Mouse (Mus musculus) G1E (cell line): Measurements from ENCODE around the gene Acad11. TPM values are rescaled to one million over a fixed set of nuclear protein-coding genes. Genes with fewer than 3 reads are reported as not detected.

Source experiments
- ATAC-seq: 2 replicates; pipeline ENCODE4 v1.8.0; 2016; ENCODE audit warnings: mild to moderate bottlenecking; ENCODE audit not compliant: insufficient number of reproducible peaks, poor library complexity, low FRiP score, severe bottlenecking; ENCODE audit errors: extremely low read depth
- DNase-seq: peaks from one replicate; pipeline ENCODE4 v3.0.0; 2012; ENCODE audit warnings: low spot score
- H3K27me3 ChIP-seq: 2 replicates; pipeline ENCODE4 v1.6.1; 2012; ENCODE audit warnings: mild to moderate bottlenecking, low read length, inconsistent platforms; ENCODE audit not compliant: insufficient read depth
- H3K36me3 ChIP-seq: replicated peaks from 2 replicates; pipeline ENCODE3; 2012; ENCODE audit warnings: mild to moderate bottlenecking, inconsistent platforms
- H3K4me1 ChIP-seq: 2 replicates; pipeline ENCODE4 v1.6.1; 2012; ENCODE audit warnings: low read depth, low read length, inconsistent platforms, mixed read lengths; ENCODE audit not compliant: insufficient read depth
- H3K4me3 ChIP-seq: 2 replicates; pipeline ENCODE4 v1.5.1; 2012; ENCODE audit warnings: low read depth, mild to moderate bottlenecking, inconsistent platforms, low read length, moderate library complexity, mixed read lengths
- H3K9me3 ChIP-seq: replicated peaks from 2 replicates; pipeline ENCODE4 v1.6.1; 2012; ENCODE audit warnings: inconsistent platforms
- CTCF ChIP-seq: IDR thresholded peaks from 2 replicates; pipeline ENCODE4 v1.5.1; 2012; ENCODE audit warnings: low read depth, low read length, inconsistent platforms, mixed read lengths
- GATA1 ChIP-seq: IDR thresholded peaks from 2 replicates; pipeline ENCODE4 v1.6.1; 2012; ENCODE audit warnings: borderline replicate concordance, low read length, inconsistent platforms, mixed read lengths
- GATA2 ChIP-seq: IDR thresholded peaks from 2 replicates; pipeline ENCODE4 v1.6.1; 2012; ENCODE audit warnings: low read depth, low read length, inconsistent platforms, borderline replicate concordance
- POLR2AphosphoS5 ChIP-seq: IDR thresholded peaks from 2 replicates; pipeline ENCODE4 v1.6.1; 2012; ENCODE audit warnings: low read depth, low read length, inconsistent platforms; ENCODE audit not compliant: insufficient replicate concordance
- TAL1 ChIP-seq: conservative IDR thresholded peaks from 2 replicates; pipeline ENCODE4 v1.6.1; 2012; ENCODE audit warnings: low read depth, low read length, inconsistent platforms, mixed read lengths
- polyA plus RNA-seq: library from polyadenylated mRNA; stranded (reverse); fragments of >175 nt; gene quantifications from 2 replicates; pipeline ENCODE4 v1.2.3, GENCODE M21; 2012
- total RNA-seq, 2 experiments: library from RNA; stranded (forward) in 1 of 2; stranded (reverse) in 1 of 2; fragments of 200-1000 nt in 1 of 2; fragments of >200 nt in 1 of 2; fragmentation: Nextera tagmentation in 1 of 2; gene quantifications; 2 replicates each; pipeline ENCODE4 v1.2.3; 2014 to 2017

The Acad11 gene
- total and polyA plus RNA-seq, 3 experiments, result 9.8 to 32.5 (median 24.0) TPM

DNA sequence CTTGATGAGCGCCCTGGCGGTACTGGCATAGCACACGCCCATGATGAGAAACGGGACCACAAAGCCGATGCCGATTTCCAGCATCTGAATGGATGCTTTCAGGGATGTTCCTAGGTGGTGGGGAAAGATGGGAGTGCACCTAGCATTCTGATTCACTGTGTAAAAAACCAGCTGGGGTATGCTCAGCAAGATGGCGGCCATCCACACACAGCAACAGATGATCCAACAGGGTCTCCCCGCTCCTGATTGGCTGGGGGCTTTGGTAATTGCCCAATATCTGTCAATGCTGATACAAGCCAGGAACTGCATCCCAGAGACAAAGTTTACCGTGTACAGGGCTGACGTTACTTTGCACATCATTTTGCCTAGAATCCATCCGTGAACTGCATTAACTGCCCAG, 35.9 kb downstream of the Acad11 start:
- no peak for TF ChIP-seq GATA1
- TF ChIP-seq GATA2, result no peak
- TF ChIP-seq POLR2AphosphoS5, result no peak
- no peak for TF ChIP-seq TAL1
- no peak for TF ChIP-seq CTCF
- no peak for ATAC-seq
- H3K36me3 ChIP-seq, result peaks cover 40% of the 10 kb centered on the region
- no peaks in the 10 kb centered on the region for H3K27me3 ChIP-seq
- no peak for DNase-seq
- H3K4me1 ChIP-seq, result no peaks in the 10 kb centered on the region
- H3K9me3 ChIP-seq, result no peaks in the 10 kb centered on the region
- no peak overlapping the region for H3K4me3 ChIP-seq

DNA sequence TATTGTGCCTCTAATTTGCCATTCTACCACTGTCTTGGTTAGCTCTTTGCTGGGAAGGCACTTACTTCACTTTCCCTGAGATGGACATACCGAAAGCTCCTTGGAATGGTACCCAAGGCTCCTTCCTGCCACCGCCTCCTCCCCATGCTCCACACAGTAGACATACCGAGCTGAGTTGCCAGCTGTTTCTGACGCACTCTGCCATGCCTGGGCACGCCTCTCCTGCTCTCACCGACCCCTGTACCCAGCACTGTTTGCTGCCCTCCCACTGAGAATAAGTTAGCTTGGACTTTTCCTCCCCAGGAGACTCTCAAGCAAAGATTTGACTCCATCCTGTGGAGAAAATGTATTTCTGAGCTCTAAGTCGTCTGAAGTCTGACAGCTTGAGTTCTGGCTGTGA, 37.6 kb downstream of the Acad11 start:
- no peak for TF ChIP-seq GATA1
- no peak for TF ChIP-seq GATA2
- no peak for TF ChIP-seq CTCF
- TF ChIP-seq POLR2AphosphoS5, result no peak
- no peak for TF ChIP-seq TAL1
- no peak for ATAC-seq

DNA sequence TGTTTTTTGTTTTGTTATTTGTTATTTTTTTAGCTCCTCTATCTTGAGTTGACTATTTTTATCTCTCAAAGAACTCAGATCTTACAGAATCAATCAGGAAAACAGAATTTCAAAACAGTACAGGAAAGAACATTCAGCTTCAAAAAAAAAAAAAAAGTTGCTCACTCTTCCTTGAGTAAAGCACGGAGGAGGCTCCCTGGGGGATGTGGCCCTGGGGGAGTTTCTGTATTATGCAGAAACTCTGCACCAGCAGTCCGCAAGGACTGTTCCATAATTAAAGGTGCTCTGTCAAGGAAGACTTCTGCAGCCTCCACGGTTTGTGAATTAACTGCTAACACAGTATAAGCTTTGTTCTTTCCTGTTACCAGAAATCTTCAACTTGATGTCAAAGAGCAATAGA, 38.3 kb downstream of the Acad11 start:
- Histone ChIP-seq H3K4me1 (no peaks in the 10 kb centered on the region), H3K4me3 (no peak overlapping the region), H3K27me3 (no peaks in the 10 kb centered on the region), H3K9me3 (no peaks in the 10 kb centered on the region), H3K36me3 (peaks cover 25% of the 10 kb centered on the region)
- DNase-seq (no peak), ATAC-seq (no peak)
- TF ChIP-seq GATA1 (no peak), TAL1 (no peak), GATA2 (no peak), CTCF (no peak), POLR2AphosphoS5 (no peak)

More for the DNA sequence above, 37.6 kb downstream of the Acad11 start:
- no peaks in the 10 kb centered on the region for H3K9me3 ChIP-seq
- H3K36me3 ChIP-seq, result peaks cover 25% of the 10 kb centered on the region
- no peaks in the 10 kb centered on the region for H3K27me3 ChIP-seq
- no peaks in the 10 kb centered on the region for H3K4me1 ChIP-seq
- no peak overlapping the region for H3K4me3 ChIP-seq
- no peak for DNase-seq

DNA sequence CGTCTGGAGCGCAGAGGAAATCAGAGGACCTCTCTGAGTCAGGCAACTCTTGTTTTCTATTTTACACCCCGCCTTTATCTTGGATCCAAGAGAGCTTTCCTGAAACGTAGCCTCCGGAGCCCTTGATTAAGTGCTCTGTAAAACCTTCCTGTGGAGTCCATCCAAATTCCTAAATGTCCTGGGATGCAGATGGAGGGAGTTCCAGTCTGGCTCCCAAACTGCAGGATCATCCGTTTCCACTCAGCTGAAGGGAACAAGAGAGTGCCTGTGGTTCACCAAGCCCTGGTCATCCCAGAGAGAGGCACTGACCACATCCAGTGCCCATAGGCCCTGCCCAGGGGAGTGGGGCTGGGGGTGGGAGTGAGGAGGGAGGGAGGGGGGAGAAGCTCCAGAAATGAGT, 39.1 kb downstream of the Acad11 start:
- no peaks in the 10 kb centered on the region for H3K9me3 ChIP-seq
- H3K4me1 ChIP-seq, result no peaks in the 10 kb centered on the region
- ATAC-seq (no peak), DNase-seq (no peak)
- TF ChIP-seq TAL1 (no peak), GATA2 (no peak), POLR2AphosphoS5 (no peak), GATA1 (no peak), CTCF (no peak)
- peaks cover 21% of the 10 kb centered on the region for H3K36me3 ChIP-seq
- H3K4me3 ChIP-seq, result no peak overlapping the region
- no peaks in the 10 kb centered on the region for H3K27me3 ChIP-seq

DNA sequence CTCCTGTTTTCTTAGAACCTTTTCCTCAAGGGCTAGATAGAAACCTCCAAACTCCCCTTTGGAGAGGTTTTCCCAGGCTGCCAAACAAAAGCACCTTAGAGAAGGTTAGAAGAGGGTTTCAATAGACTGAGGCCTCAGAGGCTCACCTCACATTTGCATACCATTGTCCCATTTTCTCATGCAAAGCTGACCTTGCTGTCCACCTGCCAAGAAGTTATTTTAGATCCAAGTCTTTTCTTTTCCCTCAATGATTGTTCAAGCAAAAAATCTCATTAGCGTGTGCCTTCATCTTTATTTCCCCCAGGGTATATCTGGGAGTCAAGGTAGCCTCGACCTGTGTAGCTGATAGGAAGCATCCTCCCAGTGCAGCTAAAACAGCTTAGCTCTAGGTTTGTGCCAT, 39.7 kb downstream of the Acad11 start:
- Histone ChIP-seq H3K9me3 (no peaks in the 10 kb centered on the region), H3K36me3 (peaks cover 21% of the 10 kb centered on the region), H3K27me3 (no peaks in the 10 kb centered on the region), H3K4me1 (no peaks in the 10 kb centered on the region), H3K4me3 (no peak overlapping the region)
- DNase-seq (no peak), ATAC-seq (no peak)
- no peak for TF ChIP-seq GATA2
- TF ChIP-seq TAL1, result no peak
- no peak for TF ChIP-seq CTCF
- TF ChIP-seq POLR2AphosphoS5, result no peak
- no peak for TF ChIP-seq GATA1

DNA sequence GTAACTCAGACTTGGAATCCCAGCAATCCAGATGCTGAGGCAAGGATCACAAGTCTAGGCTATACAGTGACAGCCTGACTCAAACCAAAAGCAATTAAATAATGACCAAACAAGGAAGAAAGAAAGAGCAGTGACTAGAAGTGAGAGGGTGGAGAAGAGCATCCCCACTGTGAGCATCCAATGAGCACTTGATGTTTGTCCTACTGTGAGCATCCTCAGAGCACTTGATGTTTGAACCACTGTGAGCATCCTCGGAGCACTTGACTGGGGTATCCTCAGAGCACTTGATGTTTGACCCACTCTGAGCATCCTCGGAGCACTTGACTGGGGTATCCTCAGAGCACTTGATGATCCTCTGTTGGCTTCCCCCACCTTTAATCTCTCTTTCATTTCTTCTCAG, 41.8 kb downstream of the Acad11 start:
- DNase-seq (no peak), ATAC-seq (no peak)
- Histone ChIP-seq H3K4me3 (no peak overlapping the region), H3K27me3 (no peaks in the 10 kb centered on the region), H3K4me1 (no peaks in the 10 kb centered on the region), H3K9me3 (no peaks in the 10 kb centered on the region), H3K36me3 (peaks cover 5% of the 10 kb centered on the region)
- no peak for TF ChIP-seq CTCF

DNA sequence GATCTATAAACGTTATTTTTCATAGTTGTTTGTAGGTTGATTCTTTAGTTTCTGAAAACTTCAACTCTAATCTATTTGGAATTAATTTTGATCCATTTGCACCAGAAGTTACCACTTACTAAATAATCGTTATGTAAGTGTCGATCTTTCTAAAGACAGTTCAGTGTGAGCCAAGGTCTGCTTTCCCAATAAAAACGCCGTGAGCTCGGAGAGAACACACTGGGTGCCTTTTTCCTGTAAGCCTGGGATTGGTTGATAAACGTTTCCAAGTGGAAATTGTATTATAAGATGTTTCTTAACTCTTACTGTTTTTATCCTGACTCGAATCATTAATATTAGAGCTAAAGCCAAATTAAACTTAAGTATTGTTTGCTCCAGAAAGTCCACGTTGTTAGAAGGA, 43.8 kb downstream of the Acad11 start:
- Histone ChIP-seq H3K4me1 (no peaks in the 10 kb centered on the region), H3K4me3 (no peak overlapping the region), H3K27me3 (no peaks in the 10 kb centered on the region), H3K9me3 (no peaks in the 10 kb centered on the region), H3K36me3 (no peaks in the 10 kb centered on the region)
- ATAC-seq (no peak), DNase-seq (no peak)
- TF ChIP-seq POLR2AphosphoS5, result no peak
- TF ChIP-seq CTCF, result no peak
- no peak for TF ChIP-seq TAL1
- TF ChIP-seq GATA2, result no peak
- no peak for TF ChIP-seq GATA1
